Mouse (Mus musculus) yolk sac, embryonic 10.5 days (tissue): ENCODE data around the gene Galnt17.
A peak's percentile ranks its signal among the peaks of the same experiment; 100 is the strongest.

ENCODE experiments used
- DNase-seq: peaks from one replicate; pipeline ENCODE4 v3.0.0-alpha.2; 2017; ENCODE audit warnings: low spot score

The Galnt17 gene

DNA sequence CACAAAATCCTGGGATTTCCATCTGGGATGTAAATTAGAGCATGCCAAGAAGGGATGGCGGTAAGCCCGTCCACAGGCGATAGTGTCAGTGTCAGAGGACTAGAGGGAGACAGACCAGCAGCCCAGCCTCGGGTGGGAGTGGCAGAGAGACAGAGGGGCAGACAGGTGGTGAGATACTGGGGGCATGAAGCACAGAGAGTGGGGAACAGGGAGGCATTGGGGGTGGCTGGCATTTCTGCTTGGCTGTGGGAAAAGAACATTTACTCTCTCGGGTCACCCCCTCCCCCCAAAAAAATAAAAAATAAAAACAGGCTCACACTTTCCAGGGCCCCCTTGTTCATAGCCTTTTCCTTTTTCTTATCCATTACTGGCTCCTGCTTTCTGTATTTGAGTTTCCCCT lies 287.4 kb downstream of the Galnt17 start:
- DNase-seq: no peak

DNA sequence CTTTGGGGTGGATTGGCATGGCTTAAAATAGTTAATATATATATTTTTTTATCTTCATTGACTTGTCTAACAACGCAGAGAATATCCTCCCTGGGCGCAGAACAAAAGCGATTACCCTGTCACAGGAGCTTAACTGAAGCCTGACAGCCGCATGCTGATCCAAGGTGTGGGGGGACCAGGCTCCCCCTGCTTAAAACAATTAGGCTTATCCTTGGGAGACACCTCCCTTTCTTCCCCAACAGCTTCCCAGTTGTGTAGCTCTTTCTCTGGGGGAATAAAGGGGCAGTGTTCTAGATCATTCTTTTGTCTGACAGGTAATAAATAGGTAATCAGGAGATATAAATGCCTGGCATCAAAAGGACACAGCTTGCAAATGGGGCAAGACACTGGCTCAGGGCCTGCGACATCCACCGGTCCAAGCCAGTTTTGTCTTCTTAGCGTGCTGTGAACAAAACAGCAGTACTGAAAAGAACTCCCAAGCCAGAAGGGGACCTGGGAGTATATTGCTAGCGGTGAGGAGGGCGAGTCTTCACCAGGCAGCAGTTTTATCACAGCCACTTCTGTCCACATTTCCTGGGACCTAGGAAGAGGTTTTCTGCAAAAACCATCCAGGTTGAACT lies 288.8 kb downstream of the Galnt17 start:
- no peak for DNase-seq

DNA sequence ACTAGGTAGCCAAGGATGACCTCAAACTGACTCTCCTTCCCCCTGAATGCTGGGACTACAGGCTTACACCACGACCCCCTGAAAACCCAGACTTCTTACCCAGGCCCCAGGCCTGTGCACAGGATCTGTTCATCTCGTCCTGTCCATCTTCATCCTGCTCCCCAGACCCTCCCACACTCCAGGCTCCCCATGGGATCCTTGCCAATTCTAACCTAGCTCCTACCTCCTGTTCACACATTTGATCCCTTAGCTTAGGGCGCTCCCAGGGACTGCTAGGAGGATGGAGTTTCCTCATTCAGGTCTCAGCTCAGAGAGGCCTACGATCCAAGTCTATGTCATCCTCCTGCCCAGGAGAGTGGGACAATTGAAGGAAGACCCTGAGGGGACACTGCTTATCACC lies 292.2 kb downstream of the Galnt17 start:
- DNase-seq: no peak

DNA sequence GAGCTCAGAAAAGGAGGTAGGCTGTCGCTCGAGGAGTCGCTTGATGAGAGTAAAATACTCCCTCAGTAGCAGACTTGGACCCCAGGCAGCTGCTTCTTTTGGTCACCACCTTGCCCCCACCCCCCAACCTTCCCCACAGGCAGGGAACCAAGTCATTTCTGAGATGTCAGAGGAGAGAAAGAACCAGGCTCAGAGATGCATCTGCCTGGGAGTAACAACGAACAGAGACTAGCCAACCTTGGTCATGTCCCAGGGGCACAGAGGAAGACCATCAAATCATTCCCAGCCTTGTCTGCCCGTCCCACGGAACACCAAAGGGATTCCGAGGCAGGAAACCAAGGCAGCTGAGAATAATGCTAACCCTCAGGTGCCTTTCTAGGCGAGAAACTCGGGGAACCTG lies 293.0 kb downstream of the Galnt17 start:
- no peak for DNase-seq

DNA sequence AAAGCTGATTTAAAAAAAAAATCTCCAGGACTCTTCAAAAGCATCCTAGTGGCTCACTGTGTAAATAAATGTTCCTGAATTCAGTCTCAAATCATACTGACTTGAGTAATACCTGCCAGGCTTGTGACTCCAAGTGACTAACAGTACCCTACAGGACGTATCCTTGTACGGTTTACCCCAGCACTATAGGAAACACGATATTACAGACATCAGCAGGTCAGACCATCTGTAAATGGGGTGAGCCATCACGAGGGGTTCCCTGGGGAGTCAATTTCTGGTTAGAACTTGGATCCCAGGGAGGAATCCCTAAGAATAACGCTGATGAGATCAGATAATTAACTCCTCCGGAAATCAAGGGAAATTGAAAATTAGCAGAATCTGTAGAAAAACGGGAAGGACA lies 294.5 kb downstream of the Galnt17 start:
- DNase-seq: no peak

DNA sequence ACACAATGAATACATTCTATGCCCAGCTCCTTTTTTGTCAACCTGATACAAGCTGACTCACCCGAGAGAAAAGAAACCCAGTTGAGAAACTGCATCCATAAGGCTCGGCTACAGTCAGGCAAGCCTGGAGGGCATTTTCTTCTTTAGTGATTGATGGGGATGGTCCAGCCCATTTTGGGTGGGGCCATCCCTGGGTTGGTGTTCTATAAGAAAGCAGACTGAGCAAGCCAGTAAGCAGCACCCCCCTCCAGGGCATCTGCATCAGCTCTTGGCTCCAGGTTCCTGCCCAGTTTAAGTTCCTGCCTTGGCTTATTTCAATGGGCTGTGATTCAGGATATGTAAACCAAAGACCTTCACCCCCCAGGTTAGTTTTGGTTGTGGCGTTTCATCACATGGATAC lies 295.2 kb downstream of the Galnt17 start:
- DNase-seq: no peak

DNA sequence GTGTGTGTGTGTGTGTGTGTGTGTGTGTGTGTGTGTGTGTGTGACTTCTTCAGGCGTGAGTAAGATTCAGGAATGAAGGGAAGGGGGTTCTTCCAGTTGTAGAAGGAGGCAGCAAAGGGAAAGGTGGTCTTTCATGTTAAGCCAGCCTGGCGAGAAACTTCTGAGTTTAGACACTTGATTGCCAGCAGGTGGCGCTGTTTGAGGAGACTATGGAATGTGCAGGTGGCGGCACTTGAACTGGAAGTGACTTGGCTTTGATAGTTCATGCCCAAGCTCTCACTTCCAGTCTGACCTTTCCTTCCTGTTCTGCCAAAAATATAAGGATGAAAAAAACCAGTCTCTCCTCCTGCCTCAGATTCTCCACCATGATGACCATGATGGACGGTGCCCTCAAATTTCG lies 298.8 kb downstream of the Galnt17 start:
- no peak for DNase-seq

DNA sequence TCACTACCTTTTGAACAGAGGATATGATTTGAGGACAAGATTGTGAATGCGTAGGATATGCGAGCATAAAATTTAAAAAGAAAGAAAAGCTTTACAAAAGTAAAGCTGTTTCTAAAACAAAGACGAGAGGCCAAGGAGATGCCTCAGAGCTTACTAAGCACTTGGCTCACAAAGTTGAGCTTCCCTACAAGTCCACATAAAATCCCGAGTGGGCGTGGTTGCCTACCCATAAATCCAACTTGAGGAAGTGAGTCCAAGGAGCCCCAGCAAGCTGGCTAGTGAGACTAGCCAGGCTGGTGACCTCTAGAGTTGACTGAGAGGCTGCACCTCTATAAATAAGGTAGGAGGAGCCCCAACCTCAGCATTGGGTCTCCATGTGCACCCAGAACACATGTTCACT lies 299.8 kb downstream of the Galnt17 start:
- DNase-seq: no peak

DNA sequence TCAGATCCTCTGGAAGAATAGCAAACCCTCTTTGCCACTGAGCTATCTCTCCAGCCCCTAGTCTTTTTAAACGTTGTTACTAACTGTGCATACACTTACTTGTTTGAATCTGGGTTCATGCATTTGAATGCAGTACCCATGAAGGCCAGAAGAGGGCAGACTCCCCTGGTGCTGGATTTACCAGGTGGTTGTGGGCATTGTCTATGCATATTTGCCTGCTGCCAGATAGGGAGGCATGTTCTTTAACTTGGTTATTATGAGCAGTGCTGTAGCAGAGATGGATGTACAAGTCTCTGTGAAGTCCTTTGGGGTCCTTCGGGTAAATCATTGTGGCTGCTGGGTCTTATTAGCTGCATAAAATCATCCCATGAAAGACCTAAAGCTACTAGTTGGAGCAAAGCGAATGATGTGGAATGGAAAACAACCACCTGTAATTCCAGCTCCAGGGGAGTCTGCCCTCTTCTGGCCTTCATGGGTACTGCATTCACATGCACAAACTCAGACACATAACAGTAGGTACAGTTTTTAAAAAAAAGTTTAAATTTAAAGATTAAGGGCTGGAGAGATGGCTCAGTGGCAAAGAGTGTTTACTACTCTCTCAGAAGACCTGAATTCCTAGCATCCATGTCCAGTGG lies 300.3 kb downstream of the Galnt17 start:
- no peak for DNase-seq

DNA sequence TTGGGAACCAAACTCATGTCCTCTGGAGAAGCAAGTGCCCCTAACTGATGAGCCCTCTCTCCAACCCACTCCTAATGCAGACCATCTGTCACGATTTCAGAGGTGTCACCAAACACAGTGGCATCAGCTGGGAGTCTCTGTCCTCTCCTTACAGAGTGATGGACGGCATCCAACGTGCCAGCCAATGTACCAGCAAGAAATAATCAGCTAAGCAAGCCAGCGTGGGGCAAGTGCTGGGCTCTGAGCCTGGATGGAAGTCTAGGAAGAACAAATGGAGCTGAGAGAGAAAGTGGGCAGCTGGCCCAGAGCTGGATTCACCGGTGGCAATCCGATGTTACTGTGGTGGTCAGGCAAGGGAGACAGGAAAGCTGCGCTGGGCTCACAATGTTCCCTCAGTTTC lies 301.1 kb downstream of the Galnt17 start:
- DNase-seq: no peak

DNA sequence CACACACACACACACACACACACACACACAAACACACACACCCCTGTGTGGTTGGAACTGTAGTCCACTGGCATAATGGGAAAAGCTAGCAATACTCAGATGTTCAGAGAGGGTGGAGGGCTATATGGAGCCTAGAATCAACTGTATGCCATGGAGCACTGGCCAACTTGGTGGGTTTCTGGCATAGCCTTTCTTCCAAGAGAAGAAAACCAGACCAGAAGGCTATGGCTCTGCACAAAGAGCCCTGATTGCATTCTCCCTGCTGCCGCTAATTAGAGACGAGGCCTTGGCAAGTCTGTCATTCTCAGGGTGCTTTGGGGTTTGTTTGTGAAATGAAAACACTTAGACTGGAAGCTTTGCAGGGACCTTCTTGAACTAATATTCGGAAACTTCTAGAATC lies 301.8 kb downstream of the Galnt17 start:
- no peak for DNase-seq

DNA sequence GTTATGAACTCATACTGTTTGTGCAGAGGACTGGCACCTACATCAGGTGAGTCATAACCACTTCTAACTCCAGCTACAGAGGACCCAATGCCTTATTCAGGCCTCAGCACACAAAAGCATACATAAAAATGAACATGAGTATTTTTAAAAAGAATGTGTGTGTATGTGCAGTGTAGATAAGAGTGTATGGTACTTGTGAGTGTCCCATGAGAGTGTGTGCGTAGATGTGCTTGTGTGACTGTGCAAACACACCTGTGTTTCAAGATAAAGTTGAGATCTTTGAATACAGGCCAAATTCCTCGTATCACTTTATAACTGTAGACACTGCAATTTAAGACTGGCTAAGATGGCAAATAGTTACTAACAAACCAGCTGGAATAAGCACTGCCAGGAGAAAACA lies 307.7 kb downstream of the Galnt17 start:
- no peak for DNase-seq

DNA sequence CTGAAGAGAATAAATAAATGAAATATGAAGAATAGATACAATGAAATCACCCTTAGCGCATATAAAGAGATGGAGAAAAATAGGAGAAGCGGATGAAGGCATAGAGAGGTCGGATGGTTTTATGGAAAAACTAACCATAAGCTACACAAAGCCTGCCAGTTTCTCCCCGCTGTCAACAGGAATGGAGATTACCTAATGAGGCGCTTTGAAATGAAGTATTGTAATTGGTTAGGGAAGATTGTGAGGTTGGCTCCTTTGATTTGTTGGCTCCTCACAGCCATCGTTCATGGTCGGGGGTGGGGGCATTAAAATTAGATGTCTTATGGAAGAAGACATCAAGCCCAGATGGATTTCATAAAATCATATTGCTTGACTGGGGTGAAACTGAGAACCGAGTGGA lies 329.0 kb downstream of the Galnt17 start:
- no peak for DNase-seq

DNA sequence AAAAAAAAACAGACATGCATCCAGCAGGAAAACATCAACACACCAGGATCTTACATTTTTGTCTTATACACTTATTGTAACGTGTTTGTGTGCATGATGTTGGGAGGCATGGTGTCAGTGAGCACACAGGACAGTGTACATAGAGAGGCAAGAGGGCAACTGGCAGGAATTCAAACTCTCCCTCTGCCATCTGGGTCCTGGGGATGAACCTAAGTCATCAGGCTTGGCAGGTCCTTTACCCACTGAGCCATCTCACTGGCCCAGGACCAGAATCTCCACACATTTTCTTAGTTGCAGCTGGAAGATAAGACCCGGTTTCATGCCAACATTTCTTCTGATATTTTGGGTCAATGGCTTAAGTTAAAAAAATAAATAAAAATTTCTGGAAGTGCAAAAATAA lies 329.4 kb downstream of the Galnt17 start:
- no peak for DNase-seq

DNA sequence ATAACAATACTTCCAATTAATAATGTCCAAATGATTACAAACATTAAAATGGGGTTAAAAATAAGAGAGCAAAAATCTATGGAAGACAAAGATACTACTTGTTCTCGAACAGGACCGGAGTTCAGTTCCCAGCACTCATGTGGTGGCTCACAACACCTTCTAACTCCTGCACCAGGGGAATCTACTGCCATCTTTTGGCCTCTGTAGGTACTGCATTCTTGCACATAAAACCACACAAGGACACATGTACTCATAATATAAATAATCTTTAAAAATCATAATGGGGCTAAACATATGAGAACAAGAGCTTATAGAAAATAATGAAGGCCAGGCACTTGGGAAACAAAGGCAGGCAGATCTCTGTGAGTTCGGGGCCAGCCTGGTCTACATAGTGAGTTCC lies 330.3 kb downstream of the Galnt17 start:
- no peak for DNase-seq

DNA sequence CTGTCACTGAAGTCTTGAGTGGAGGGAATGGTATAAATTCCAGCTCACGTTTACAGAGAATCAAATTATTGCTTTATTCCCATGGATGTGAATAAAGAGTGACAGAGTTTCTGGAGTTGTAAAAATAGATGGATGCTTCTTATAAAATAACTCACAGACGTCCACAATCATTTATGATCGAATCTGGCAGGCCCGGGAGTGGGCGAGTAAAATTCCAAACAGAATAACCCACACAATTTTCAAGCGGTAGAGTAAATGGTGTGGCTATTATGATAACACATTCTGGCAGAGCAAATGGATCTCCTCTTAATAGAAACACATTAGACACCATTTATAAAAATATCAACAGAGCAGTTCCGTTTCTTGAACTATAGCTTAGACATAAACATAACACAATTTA lies 355.9 kb downstream of the Galnt17 start:
- DNase-seq: no peak

DNA sequence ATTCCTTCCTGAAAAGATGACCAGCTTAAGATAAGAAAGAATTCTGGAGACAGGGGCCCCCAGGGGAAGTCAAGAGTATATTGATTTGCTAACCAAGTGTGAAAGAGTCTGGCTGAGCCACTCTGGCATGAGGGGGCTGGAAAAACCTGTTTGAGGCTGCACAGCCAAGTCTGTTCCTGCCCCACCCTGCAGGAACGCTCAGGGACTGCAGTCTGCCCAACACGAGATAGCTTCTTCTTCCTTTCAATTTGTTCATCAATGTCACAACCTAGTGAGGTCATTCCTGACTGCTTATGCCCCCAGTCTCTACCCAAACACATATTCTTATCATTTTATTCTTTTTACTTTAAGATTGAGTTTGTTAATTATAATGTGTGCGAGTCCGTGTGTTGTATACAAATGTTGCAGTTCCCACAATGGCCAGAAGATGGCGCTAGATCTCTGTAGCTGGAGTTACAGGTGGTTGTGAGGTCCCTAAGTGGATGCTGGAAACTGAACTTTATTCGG lies 357.4 kb downstream of the Galnt17 start:
- no peak for DNase-seq

DNA sequence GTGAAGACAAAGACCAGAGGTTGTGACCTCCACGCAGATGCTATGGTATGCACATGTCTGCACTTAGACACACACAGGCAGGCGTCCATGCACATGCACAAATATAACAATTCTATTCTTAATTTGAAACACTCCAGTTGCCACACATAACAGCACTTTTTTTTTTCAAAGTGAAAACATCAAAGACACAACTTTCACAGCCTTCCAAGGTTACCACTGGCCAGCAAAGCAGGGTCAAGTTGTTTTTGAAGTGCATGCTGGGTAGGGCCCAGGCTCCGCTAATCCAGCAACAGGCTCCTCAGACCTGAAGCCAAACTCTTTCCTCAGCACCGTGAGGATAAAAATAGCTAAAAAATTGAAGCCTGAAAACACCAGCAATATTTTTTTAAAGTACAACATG lies 357.9 kb downstream of the Galnt17 start:
- no peak for DNase-seq

DNA sequence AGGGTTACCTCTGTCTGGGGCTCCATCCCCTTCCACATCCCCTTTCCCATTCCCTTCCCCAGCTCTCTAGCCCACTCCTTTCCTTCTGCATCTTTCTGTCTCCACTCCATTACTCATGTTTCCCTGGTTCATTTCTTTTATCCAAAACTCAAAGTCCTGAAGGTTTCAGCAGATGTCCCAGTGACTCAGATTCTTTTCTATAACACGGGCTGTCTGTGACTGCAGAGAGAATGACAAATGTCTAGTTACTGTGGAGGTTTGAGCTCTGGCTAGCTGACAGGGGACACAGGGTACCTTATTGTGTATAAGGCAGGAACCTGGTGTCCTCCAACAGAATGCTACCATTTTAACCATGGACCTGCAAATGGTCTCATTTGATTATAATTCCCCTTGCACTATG lies 358.6 kb downstream of the Galnt17 start:
- DNase-seq: no peak

DNA sequence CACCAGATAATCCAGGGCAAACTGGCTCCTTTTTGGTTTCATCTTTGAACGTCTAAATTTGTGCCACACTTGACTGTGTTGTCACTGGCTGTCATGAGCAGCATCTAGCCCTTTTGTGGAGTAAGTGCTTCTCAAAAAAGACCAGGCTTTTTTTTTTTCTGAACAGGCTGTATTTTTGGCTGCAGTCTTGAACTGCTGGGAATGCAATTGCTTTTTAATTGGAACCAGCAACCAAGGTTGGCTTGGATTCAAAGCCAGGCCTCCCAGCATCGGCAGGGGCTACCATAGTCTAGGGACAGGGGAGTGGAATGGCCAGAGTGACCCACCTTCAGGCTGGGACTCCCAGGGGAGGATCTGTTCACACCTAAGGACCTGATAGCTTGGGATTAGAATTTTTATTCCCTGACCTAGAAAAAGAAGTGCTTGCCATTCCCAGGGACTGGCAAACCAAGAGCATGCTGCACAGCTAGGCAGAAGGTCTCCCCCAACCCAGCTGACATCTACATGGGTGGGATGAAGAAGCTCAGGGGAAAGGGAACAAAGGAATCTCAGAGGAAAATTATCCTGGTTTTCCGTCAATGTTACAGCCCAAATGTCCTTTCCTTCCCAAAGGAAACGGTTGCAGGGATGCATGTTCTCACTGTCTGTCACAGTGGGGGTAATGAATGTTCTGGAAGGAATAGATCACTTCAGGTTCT lies 369.2 kb downstream of the Galnt17 start:
- no peak for DNase-seq

DNA sequence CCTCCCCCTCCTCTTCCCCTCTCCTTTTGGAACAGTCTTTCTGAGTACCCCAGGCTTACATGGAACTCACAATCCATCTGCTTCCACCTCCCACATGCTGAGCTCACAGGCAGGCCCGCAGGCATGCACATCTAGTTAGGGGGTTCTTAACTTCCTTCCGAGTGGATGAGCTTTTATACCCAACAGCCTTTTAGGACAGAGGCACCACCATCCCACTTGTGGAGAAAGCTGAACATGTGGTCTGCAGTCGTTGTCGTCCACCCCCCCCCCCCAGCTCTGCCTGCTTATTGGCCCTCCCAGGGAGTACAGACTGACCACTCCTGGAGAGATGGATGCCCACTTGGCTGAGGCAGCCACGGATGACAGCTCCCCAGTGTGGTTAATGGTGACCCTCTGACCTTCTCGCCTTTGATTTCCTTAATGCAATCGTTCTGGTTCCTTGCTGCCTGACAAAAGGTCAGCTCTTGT lies 370.0 kb downstream of the Galnt17 start:
- DNase-seq: peak; percentile 59

DNA sequence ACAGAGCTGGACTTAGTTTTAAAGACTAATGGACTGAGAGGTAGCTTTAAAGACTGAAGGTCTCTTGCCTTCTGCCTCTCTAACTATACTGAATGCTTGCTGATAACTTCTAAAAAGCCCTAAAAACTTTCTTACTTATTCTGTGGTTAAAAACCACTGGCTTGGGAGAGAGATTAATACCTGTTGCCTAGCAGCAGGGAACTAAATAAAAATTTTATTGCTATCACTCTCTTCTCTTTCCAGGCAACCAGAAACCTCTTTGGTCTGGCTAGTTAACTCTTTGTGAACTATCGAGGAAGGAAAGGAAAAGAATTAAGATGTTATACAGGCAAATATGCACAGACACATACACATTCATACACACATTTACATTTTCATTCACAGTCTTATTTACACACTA lies 377.3 kb downstream of the Galnt17 start:
- no peak for DNase-seq

DNA sequence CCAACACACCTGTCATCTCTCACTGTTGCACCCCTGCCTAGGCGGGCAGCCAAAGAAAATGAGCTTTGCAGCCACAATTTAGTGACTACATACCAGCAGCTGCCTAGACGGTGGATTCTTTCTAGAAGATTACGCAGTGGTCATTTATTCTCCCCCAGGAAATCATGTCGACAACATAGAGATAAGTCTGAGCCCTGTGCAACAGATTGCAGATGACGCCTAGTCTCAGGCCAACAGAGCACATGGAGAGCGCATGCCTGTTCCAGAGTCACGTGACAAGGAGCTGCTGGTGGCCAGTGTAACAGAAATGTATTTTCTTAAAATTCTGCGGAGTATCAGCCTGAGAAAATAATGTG lies 380.5 kb downstream of the Galnt17 start:
- no peak for DNase-seq
